Mouse (Mus musculus) erythroblast, embryonic 14.5 days (primary cell): ENCODE results near the gene Map2k6.

Experiments
- GATA1 ChIP-seq: IDR thresholded peaks from 2 replicates; pipeline ENCODE4 v1.6.1; 2012; ENCODE audit warnings: low read length, inconsistent platforms, mixed read lengths
- TAL1 ChIP-seq: IDR thresholded peaks from 3 replicates; pipeline ENCODE4 v1.6.1; 2012; ENCODE audit warnings: low read length, inconsistent platforms, mixed read lengths

DNA sequence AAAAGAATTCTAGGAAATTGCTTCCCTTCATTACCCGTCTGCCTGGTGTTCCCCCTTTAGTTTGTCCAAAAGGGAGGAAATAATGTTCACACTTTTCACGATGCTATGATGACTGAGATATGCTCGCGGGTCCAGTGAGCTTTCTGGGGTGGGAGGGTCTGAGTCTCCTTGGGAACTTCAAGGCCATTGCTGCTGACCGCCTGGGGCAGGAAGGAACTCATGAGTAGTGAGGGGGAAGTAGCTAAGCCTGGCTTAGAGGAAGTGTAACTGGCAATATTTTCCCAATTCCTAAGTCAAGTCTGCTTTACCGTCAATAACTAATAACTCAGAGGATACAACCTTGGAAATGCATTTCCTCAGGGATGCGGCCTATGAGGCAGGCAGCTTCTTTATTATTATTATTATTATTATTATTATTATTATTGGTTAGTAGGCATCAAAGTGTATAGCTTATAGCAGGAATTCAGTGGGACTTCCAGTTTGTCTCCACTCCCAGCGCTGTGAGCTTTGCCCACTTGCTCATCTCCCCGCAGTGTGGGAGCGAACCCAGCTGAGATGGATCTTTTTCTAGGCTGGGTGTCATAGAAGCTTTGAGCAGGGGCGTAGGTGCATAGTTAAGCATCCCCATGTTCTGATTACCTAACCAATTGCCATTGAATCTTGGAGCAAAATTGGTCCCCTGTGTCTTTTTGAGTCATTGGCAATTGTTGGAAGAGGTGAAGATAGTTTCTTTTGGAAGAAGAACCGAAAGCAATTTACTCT lies 163.6 kb downstream of the Map2k6 start:
- no peak for TF ChIP-seq GATA1
- TF ChIP-seq TAL1 = no peak
